Mouse (Mus musculus) neural tube, embryonic 13.5 days (tissue): ENCODE results near the gene Usp54. TPM values are rescaled to one million over a fixed set of nuclear protein-coding genes. Genes with fewer than 3 reads are reported as not detected.
A peak's percentile ranks its signal among the peaks of the same experiment; 100 is the strongest.

Experiments
- ATAC-seq: fragments of 200-750 bp; cut with Nextera tagmentation; 2 replicates; pipeline ENCODE4 v1.8.0; 2017; ENCODE audit warnings: low read depth, mild to moderate bottlenecking, moderate TSS enrichment, moderate library complexity
- H3K27ac ChIP-seq: fragments of 300-500 bp; sonication (generic); replicated peaks from 2 replicates; pipeline ENCODE4 v1.5.1; 2015; ENCODE audit warnings: moderate library complexity, mild to moderate bottlenecking, inconsistent platforms
- H3K27me3 ChIP-seq: fragments of 300-500 bp; sonication (generic); 2 replicates; pipeline ENCODE4 v1.6.1; 2015; ENCODE audit warnings: mild to moderate bottlenecking, inconsistent platforms
- H3K36me3 ChIP-seq: fragments of 300-500 bp; sonication (generic); 2 replicates; pipeline ENCODE4 v1.6.1; 2015; ENCODE audit warnings: mild to moderate bottlenecking, inconsistent platforms
- H3K4me1 ChIP-seq: fragments of 300-500 bp; sonication (generic); replicated peaks from 2 replicates; pipeline ENCODE4 v1.6.1; 2015; ENCODE audit warnings: inconsistent platforms
- H3K4me2 ChIP-seq: fragments of 300-500 bp; sonication (generic); 2 replicates; pipeline ENCODE4 v1.6.1; 2015; ENCODE audit warnings: inconsistent platforms, mild to moderate bottlenecking, moderate library complexity
- H3K4me3 ChIP-seq: fragments of 300-500 bp; sonication (generic); 2 replicates; pipeline ENCODE4 v1.5.1; 2015; ENCODE audit warnings: mild to moderate bottlenecking, inconsistent platforms
- H3K9ac ChIP-seq: fragments of 300-500 bp; sonication (generic); 2 replicates; pipeline ENCODE4 v1.6.1; 2015; ENCODE audit warnings: moderate library complexity, mild to moderate bottlenecking, inconsistent platforms
- H3K9me3 ChIP-seq: fragments of 300-500 bp; sonication (generic); 2 replicates; pipeline ENCODE4 v1.6.1; 2016; ENCODE audit warnings: inconsistent platforms
- WGBS: fragments of 180-500 bp; shearing (Covaris S2); methylation state at CpG from one replicate; pipeline ENCODE4 v1.1.7; 2015; 5-methylcytosine and 5-hydroxymethylcytosine counted together
- polyA plus RNA-seq: library from polyadenylated mRNA; unstranded; fragments of >200 nt; fragmentation: Nextera tagmentation; extraction: Ambion mirVana; gene quantifications from 2 replicates; pipeline ENCODE4 v1.2.1, GENCODE M21; 2015

Gene Usp54
- polyA plus RNA-seq, result 9.3 and 10.3 TPM in 2 replicates

DNA sequence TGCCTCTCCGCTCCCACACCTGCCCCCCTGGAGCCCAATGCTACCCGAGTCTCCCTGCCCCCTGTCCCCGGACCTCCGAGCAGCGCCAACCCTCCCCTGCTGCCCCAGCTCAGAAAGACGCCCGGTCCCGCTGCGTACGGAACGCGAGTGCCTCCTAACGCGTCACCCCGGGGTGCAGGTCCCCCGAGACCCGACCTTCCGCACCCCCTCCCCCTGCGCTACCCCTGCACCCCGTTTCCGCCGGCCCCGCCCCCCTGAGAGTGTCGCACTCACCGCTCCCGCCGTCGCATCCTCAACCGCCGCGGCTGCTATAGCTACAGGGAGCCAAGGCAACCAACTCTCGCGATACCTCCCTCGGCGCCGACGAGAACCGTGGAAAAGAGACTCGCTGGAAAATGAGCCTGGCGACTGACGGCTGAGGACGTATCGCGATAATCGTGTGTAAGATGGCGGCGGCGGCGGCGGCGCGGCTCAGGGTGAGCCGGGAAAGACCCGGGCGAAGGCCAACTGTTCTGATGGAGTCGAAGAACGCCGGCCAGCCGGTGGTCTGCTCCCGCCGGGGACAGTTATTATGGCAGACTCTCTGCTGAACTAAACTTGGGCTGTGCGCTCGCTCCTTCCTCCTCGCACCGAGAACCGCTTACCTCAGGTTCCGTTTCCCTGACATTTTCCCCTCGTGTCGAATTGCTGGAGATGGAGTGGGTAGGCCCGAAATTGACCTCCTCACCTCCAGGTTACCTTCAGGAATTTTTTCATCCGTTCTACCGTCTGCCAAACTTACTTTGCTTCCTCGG lies at the start of gene Usp54:
Gene Usp54, minus strand, starts transcription at position 420 of the 794 bp plus-strand sequence.
- peak; percentile 96 for ATAC-seq
- H3K4me1 ChIP-seq, result peaks cover 17% of the 10 kb centered on the region
- H3K27ac ChIP-seq, result peak within 1 kb of the TSS; percentile 95
- no peaks in the 10 kb centered on the region for H3K27me3 ChIP-seq
- peak within 1 kb of the TSS; percentile 91 for H3K4me2 ChIP-seq
- no peaks in the 10 kb centered on the region for H3K36me3 ChIP-seq
- peak within 1 kb of the TSS; percentile 87 for H3K4me3 ChIP-seq
- peak within 1 kb of the TSS; percentile 90 for H3K9ac ChIP-seq
- H3K9me3 ChIP-seq, result no peaks in the 10 kb centered on the region
- WGBS, result under 1% methylated on average over 72 of the region's 73 CpGs

DNA sequence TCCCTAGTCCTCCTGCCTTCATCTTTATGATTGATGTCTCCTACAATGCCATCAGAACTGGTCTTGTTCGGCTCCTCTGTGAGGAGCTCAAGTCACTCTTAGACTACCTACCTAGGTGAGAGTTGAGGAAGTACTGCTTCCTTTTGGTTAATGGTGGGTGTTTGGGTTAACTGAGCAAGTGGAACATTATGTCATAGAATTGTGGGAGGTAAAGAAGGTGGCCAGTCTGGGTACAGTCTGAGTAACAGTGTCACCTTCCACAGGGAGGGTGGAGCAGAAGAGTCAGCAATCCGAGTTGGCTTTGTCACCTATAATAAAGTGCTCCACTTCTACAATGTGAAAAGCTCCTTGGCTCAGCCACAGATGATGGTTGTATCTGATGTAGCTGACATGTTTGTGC lies 48.1 kb upstream of the Usp54 start:
- WGBS, result 93% methylated on average over 2 of the region's 2 CpGs
- no peak overlapping the region for H3K9ac ChIP-seq
- no peaks in the 10 kb centered on the region for H3K9me3 ChIP-seq
- ATAC-seq, result no peak
- peaks cover 4% of the 10 kb centered on the region for H3K4me1 ChIP-seq
- no peak overlapping the region for H3K4me3 ChIP-seq
- H3K36me3 ChIP-seq, result peaks cover 100% of the 10 kb centered on the region
- H3K27ac ChIP-seq, result no peak overlapping the region
- no peak overlapping the region for H3K4me2 ChIP-seq
- no peaks in the 10 kb centered on the region for H3K27me3 ChIP-seq

DNA sequence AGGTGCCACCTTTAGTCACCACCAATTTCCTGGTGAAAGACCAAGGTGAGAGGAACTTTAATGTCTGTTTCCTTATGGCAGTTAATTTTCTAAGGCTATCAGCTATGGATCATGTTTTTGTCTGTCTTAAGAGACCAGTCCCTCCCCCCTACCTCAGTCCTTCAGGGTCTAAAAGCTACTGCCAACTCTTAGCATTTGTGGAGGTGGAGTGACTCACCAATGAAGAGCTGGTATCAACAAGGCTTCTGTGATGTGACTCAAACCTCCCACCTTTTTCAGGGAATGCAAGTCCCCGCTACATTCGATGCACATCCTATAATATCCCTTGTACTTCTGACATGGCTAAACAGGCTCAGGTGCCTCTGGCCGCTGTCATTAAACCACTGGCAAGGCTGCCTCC lies 45.7 kb upstream of the Usp54 start:
- H3K27ac ChIP-seq, result no peak overlapping the region
- WGBS, result 93% methylated on average over 3 of the region's 3 CpGs
- no peak for ATAC-seq
- no peak overlapping the region for H3K4me3 ChIP-seq
- no peaks in the 10 kb centered on the region for H3K9me3 ChIP-seq
- no peak overlapping the region for H3K4me2 ChIP-seq
- peaks cover 100% of the 10 kb centered on the region for H3K36me3 ChIP-seq
- no peaks in the 10 kb centered on the region for H3K4me1 ChIP-seq
- no peaks in the 10 kb centered on the region for H3K27me3 ChIP-seq
- 0 out of 2 replicates have a peak overlapping the region, but pooled peaks have one; percentile 17 for H3K9ac ChIP-seq

DNA sequence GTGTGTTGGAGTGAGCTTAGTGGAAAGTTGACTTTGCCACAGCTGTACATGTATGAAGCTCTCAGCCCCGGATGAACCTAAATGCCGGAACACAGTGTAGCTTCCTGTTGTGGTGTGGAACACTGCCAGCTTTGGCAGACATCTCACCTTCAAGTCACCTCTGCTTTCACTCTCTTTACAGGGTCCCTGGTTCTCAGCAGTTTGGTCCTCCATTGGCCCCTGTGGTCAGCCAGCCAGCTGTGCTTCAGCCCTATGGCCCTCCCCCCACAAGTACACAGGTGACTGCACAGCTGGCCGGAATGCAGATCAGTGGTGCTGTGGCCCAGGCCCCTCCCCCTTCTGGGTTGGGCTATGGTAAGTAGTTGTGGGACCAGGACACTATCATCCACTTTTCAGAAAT lies 41.6 kb upstream of the Usp54 start:
- H3K4me2 ChIP-seq, result no peak overlapping the region
- H3K27me3 ChIP-seq, result no peaks in the 10 kb centered on the region
- no peak overlapping the region for H3K4me3 ChIP-seq
- H3K9ac ChIP-seq, result no peak overlapping the region
- ATAC-seq, result no peak
- no peaks in the 10 kb centered on the region for H3K4me1 ChIP-seq
- WGBS, result 81% methylated on average over 3 of the region's 3 CpGs
- no peaks in the 10 kb centered on the region for H3K9me3 ChIP-seq
- H3K36me3 ChIP-seq, result peaks cover 100% of the 10 kb centered on the region
- H3K27ac ChIP-seq, result no peak overlapping the region

DNA sequence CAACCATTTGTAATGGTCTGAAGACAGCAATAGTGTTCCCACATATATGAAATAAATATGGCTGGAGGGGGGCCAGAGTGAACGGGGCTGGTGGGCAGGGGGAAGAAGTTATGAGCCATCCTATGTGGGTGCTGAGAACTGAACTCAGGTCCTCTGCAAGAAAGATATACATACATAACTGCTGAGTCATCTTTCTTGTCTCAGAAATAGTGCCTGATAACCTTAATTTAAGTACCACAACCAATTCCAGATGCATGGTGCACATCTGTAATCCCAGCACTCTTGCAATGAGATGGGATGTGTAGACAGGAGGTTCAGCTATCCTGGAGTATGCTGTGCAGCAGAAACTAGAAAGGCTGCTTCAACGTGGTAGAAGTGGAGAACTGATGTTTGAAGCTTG lies 40.9 kb upstream of the Usp54 start:
- Histone ChIP-seq H3K4me1 (0 out of 2 replicates have a peak, but pooled peaks cover 2% of the 10 kb centered on the region), H3K9me3 (no peaks in the 10 kb centered on the region), H3K36me3 (peaks cover 100% of the 10 kb centered on the region), H3K27me3 (no peaks in the 10 kb centered on the region), H3K9ac (no peak overlapping the region), H3K27ac (no peak overlapping the region), H3K4me2 (no peak overlapping the region), H3K4me3 (no peak overlapping the region)
- 93% methylated on average over 2 of the region's 2 CpGs for WGBS
- no peak for ATAC-seq

DNA sequence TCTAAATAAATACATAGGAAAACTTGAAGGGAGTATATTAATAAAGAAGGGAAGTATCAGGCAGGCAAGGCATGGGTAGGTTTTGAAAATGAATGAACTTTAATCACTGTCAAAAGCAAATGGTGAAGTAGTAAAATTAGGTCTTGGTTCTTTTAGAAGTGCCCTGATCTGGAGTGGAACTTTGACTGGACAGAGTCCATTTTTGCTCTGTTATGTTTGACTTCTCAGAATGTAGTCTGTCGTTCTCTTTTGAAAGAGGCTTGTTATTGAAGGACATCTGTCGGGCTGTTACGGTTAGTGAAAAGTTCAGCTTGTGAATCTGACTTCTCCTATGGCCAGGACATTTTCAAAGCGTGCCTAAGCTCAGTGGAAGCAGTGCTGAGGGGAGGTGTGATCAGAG lies 37.0 kb upstream of the Usp54 start:
- Histone ChIP-seq H3K36me3 (peaks cover 73% of the 10 kb centered on the region), H3K9ac (no peak overlapping the region), H3K9me3 (no peaks in the 10 kb centered on the region), H3K4me3 (no peak overlapping the region), H3K27me3 (no peaks in the 10 kb centered on the region), H3K27ac (no peak overlapping the region), H3K4me2 (no peak overlapping the region), H3K4me1 (peaks cover 24% of the 10 kb centered on the region)
- no peak for ATAC-seq
- 97% methylated on average over 4 of the region's 4 CpGs for WGBS

DNA sequence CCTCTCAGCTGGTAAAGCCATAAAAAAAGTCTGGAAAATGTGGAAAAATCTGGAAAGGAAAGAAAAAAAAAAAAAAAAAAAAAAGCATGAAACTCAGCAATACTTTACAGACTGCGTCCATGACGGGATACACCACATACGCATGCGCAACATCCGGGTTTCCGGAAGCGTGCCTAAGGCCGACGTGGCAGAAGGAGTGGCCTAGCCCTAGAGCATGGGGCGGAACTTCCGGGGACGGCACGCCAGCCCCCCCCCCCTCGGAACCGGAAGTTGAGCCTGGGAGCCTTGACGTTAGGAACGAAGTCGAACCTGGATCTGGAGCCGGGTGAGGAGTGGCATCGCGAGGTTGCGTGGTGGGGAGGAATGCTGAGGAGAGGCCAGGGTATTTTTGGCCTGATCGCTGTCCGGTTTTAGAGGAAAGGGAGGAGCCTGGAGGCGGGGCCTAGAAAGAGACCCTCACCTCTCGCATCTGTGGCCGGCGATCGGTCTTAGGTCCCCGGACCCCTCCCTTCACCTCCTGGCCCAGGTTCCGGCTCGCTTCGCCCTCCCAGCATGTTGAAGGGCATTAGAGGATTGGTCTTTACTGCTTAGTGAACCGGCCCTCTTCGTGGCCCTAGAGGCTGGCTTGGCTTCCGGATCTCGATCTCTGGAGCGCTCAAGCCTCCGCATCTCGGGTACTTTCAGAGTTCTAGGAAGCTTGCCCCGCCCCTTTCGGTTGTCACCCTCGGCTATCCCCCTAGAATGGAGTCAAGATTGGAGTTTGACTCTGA lies 33.4 kb upstream of the Usp54 start, which contains the start of gene Sec24c:
Gene Sec24c, plus strand, starts transcription at position 245 of the 770 bp plus-strand sequence.
- Histone ChIP-seq H3K4me3 (peak within 1 kb of the TSS; percentile 92), H3K36me3 (peaks cover 37% of the 10 kb centered on the region), H3K9ac (peak within 1 kb of the TSS; percentile 91), H3K4me2 (peak within 1 kb of the TSS; percentile 79), H3K4me1 (peaks cover 24% of the 10 kb centered on the region), H3K27ac (peak within 1 kb of the TSS; percentile 89), H3K27me3 (peaks cover 26% of the 10 kb centered on the region), H3K9me3 (no peaks in the 10 kb centered on the region)
- peak; percentile 97 for ATAC-seq
- WGBS, result under 1% methylated on average over 43 of the region's 43 CpGs

DNA sequence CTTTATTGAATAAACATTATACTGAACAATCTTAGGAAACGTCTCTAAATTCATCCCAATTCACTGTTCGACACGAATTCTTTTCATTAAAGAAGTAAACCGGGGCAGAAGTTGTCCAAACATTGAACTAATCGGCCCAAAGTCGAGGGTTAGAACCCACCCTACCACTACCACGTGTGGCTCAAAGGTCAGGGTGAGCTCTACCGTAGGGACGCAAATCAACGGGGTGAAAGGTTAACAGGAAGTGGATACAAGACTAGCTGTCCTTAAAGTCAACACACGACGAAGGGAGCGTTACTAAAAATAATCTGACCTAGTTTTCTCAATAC lies 32.8 kb upstream of the Usp54 start:
- Histone ChIP-seq H3K4me1 (peaks cover 24% of the 10 kb centered on the region), H3K4me2 (peak overlapping the region; percentile 79), H3K9me3 (no peaks in the 10 kb centered on the region), H3K4me3 (peak overlapping the region; percentile 92), H3K27me3 (peaks cover 30% of the 10 kb centered on the region), H3K36me3 (peaks cover 31% of the 10 kb centered on the region), H3K9ac (peak overlapping the region; percentile 54; the same call in 1 of the 2 replicates), H3K27ac (peak overlapping the region; percentile 54)
- 12% methylated on average over 13 of the region's 13 CpGs for WGBS
- ATAC-seq, result peak; percentile 79

DNA sequence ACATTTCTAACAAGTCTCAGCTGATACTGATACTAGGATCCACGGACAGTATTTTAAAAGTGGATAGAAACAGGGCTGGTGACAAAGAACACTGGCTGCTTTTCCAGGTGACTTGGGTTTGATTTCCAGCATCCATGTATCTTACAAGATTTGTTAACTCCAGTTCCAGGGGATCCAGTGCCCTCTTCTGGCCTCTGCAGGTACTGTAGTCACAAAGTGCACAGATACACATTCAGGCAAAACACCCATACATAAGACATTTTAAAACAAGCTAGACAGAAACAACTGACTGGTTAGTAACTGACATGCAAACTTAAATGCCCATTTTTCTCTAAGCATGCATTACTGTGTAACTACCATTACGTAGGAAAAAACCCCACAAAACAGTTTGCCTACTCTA lies 32.1 kb upstream of the Usp54 start:
- no peak for ATAC-seq
- Histone ChIP-seq H3K27me3 (peaks cover 38% of the 10 kb centered on the region), H3K4me3 (no peak overlapping the region), H3K36me3 (peaks cover 24% of the 10 kb centered on the region), H3K4me1 (peaks cover 24% of the 10 kb centered on the region), H3K9ac (no peak overlapping the region), H3K9me3 (no peaks in the 10 kb centered on the region), H3K4me2 (peak overlapping the region; percentile 79), H3K27ac (no peak overlapping the region)
- 94% methylated on average over 2 of the region's 2 CpGs for WGBS

DNA sequence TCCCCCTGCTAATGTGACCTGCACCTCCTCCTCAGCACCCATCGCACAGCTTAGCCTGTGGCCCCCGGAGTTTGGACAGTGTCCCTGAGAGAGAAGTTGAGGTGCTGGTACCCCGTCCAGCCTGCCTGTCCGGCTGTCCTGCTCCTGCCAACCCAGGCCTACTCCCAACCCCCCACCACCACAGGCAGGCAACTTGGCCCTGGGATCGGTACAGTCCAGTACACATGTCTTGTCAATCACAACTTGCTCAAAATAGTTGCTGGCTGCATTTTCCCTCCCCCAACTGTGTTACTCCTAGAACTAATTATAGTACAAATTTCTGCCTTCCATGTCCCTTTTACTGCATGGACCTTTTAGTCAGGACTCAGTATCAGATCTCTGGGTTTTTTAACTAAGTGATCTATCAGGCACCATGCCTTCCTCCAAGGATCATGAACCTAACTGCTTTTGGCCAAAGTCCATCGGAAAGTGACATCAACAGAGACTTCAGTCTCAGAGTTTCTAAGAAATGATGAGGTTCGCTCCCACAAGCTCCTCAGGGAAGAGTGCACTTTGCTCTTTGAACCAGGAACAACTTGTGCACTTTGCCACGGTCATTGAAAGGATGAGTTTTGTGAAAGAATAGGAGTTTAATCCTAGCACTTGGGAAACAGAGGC lies 27.4 kb upstream of the Usp54 start, which contains the start of gene Synpo2l:
Gene Synpo2l, minus strand, starts transcription at position 201 of the 657 bp plus-strand sequence.
- ATAC-seq, result no peak
- Histone ChIP-seq H3K4me2 (no peak within 1 kb of the TSS), H3K27ac (no peak within 1 kb of the TSS), H3K4me3 (no peak within 1 kb of the TSS), H3K4me1 (0 out of 2 replicates have a peak, but pooled peaks cover 1% of the 10 kb centered on the region), H3K27me3 (peaks cover 66% of the 10 kb centered on the region), H3K9me3 (no peaks in the 10 kb centered on the region), H3K36me3 (no peaks in the 10 kb centered on the region), H3K9ac (0 out of 2 replicates have a peak within 1 kb of the TSS, but pooled peaks have one; percentile 8)
- 80% methylated on average over 8 of the region's 8 CpGs for WGBS

DNA sequence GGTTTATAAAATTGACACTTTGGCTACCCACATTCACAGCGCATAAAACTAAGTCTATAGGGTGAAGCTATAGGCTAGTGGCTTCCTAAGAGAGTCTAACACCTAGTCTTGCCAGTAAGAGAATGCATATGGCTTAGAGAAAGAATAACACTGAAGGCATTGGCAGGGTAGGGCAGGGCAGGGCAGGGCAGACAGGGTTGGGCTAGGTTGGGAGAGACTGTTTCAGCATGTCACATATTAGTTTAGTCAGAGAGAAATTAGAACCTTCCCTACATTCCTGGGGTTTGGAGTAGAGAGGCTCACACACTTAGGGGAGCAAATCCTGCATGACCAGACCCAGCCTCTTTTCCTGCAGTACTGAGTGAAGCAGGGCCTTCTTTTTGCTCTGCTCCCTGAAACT lies 26.6 kb upstream of the Usp54 start:
- Histone ChIP-seq H3K27ac (no peak overlapping the region), H3K4me2 (no peak overlapping the region), H3K9ac (no peak overlapping the region), H3K4me3 (no peak overlapping the region), H3K36me3 (no peaks in the 10 kb centered on the region), H3K27me3 (peaks cover 74% of the 10 kb centered on the region), H3K4me1 (peaks cover 2% of the 10 kb centered on the region), H3K9me3 (no peaks in the 10 kb centered on the region)
- 76% methylated on average over 1 of the region's 1 CpGs for WGBS
- ATAC-seq, result no peak

DNA sequence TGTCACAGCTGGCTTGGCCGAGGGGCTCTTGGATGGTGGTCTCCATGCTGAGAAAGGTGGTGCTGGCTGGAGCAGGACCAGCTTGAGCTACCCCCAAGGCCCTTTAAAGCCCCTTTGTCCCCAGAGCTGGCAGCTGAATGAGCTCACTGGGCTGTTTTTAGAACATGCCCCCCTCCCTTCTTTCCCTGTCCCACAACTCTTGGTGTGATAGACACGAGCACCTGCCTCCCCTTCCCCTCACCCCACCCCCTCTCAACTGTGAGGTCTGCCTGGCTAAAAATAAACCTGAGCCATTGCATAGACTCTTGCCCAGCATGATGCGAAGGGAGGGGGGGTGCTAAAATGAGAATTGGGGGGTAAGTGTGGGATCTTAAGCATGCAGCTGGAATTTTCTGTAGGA lies 23.6 kb upstream of the Usp54 start:
- no peaks in the 10 kb centered on the region for H3K9me3 ChIP-seq
- 60% methylated on average over 3 of the region's 3 CpGs for WGBS
- peaks cover 18% of the 10 kb centered on the region for H3K4me1 ChIP-seq
- H3K36me3 ChIP-seq, result no peaks in the 10 kb centered on the region
- H3K27me3 ChIP-seq, result peaks cover 56% of the 10 kb centered on the region
- H3K9ac ChIP-seq, result no peak overlapping the region
- no peak overlapping the region for H3K4me3 ChIP-seq
- H3K27ac ChIP-seq, result no peak overlapping the region
- no peak overlapping the region for H3K4me2 ChIP-seq
- no peak for ATAC-seq
